Mouse (Mus musculus) liver, embryonic 14.5 days (tissue): ENCODE data around the gene Tbc1d10a. TPM values are rescaled to one million over a fixed set of nuclear protein-coding genes. Genes with fewer than 3 reads are reported as not detected.
A peak's percentile ranks its signal among the peaks of the same experiment; 100 is the strongest.

Experiments used
- ATAC-seq: fragments of 200-750 bp; cut with Nextera tagmentation; 2 replicates; pipeline ENCODE4 v1.8.0; 2017; ENCODE audit warnings: moderate number of reproducible peaks, mild to moderate bottlenecking, moderate library complexity; ENCODE audit not compliant: insufficient read depth
- DNase-seq, 3 experiments: peaks; one replicate each; pipeline ENCODE4 v3.0.0-alpha.2; 2012 to 2013; ENCODE audit warnings: low read depth in 3 of 3, low spot score in 3 of 3
- H3K27ac ChIP-seq: fragments of 300-500 bp; sonication (generic); 2 replicates; pipeline ENCODE4 v1.5.1; 2014; ENCODE audit warnings: moderate library complexity, mild to moderate bottlenecking, control low read depth, inconsistent platforms
- H3K27me3 ChIP-seq: fragments of 300-500 bp; sonication (generic); 2 replicates; pipeline ENCODE4 v1.6.1; 2014; ENCODE audit warnings: mild to moderate bottlenecking, low read length, moderate library complexity; ENCODE audit not compliant: control insufficient read depth, insufficient read depth
- H3K36me3 ChIP-seq: fragments of 300-500 bp; sonication (generic); replicated peaks from 2 replicates; pipeline ENCODE4 v1.6.1; 2014; ENCODE audit warnings: low read depth; ENCODE audit not compliant: control insufficient read depth, insufficient read depth
- H3K4me1 ChIP-seq, 2 experiments: fragments of 200-500 bp in 1 of 2; fragments of 300-500 bp in 1 of 2; sonication (generic) in 1 of 2; replicated peaks; 2 replicates each; pipeline ENCODE4 v1.6.1; 2012 to 2014; ENCODE audit warnings: antibody characterized with exemption in 1 of 2, inconsistent platforms in 1 of 2, low read length in 1 of 2; ENCODE audit not compliant: control insufficient read depth in 2 of 2, insufficient read depth in 2 of 2
- H3K4me2 ChIP-seq: fragments of 300-500 bp; sonication (generic); 2 replicates; pipeline ENCODE4 v1.6.1; 2014; ENCODE audit warnings: low read depth, mild to moderate bottlenecking, control low read depth, moderate library complexity
- H3K4me3 ChIP-seq, 2 experiments: fragments of 200-500 bp in 1 of 2; fragments of 300-500 bp in 1 of 2; sonication (generic) in 1 of 2; 2 replicates each; pipeline ENCODE4 v1.5.1; 2012 to 2014; ENCODE audit warnings: low read depth in 2 of 2, low read length in 2 of 2, mild to moderate bottlenecking in 2 of 2, control low read depth in 1 of 2, inconsistent platforms in 1 of 2, moderate library complexity in 1 of 2; ENCODE audit not compliant: insufficient read depth in 1 of 2
- H3K9ac ChIP-seq: fragments of 300-500 bp; sonication (generic); replicated peaks from 2 replicates; pipeline ENCODE4 v1.6.1; 2014; ENCODE audit warnings: mild to moderate bottlenecking, control low read depth, moderate library complexity
- H3K9me3 ChIP-seq: fragments of 300-500 bp; sonication (generic); 2 replicates; pipeline ENCODE4 v1.6.1; 2016; ENCODE audit warnings: low read length, mixed read lengths; ENCODE audit not compliant: control insufficient read depth
- CTCF ChIP-seq: IDR thresholded peaks from 2 replicates; pipeline ENCODE4 v1.5.1; 2016; ENCODE audit warnings: antibody characterized with exemption, low read depth, control low read depth
- EP300 ChIP-seq: IDR thresholded peaks from 2 replicates; pipeline ENCODE4 v1.6.1; 2016; ENCODE audit warnings: antibody characterized with exemption, low read depth
- WGBS: fragments of 180-500 bp; shearing (Covaris S2); extraction: QIAGEN DNeasy Blood & Tissue Kit; methylation state at CpG from one replicate; pipeline ENCODE4 v1.1.7; 2014; ENCODE audit not compliant: insufficient replicate concordance; 5-methylcytosine and 5-hydroxymethylcytosine counted together
- polyA plus RNA-seq, 2 experiments: library from polyadenylated mRNA; depleted of rRNA in 1 of 2; stranded (reverse) in 1 of 2; unstranded in 1 of 2; fragments of >200 nt; fragmentation: Nextera tagmentation in 1 of 2; extraction: Ambion mirVana in 1 of 2; gene quantifications; 2 replicates each; pipeline versions ENCODE4 v1.2.1 to v1.2.3; 2012 to 2014

Tbc1d10a gene
- polyA plus RNA-seq, 2 experiments: 2.6 to 6.2 TPM

DNA sequence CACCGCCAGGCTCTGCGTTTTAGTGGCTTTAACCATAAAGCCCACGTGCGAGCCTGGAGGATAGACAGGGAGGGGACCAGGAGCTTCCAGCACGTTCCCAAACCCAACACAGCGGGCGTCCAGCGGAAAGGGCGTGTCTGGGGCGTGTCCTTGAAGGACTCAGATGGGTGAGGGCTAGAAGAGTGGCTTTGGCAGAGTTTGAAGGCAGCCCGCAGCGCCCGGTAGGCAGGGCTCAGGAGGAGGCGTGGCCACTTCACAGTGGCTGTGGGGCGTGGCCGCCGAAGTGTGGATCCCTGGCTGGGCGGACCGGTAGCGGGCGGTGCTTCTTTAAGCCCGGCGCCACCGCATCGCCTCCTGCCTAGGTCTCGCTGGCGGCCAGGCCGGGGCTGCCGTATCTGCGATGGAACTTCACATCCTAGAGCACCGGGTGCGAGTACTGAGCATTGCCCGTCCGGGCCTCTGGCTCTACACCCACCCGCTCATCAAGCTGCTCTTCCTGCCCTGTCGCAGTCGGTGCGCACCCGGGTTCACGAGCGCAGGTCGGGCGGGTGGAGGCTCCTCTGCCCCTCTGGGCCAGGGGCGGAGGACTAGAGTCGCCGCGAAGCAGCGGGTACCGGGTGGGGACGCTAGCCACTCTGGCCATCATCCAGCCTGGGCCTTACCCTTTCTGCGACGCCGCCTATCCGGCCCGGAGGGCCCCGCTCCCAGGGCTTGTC lies 31.5 kb downstream of the Tbc1d10a start, which contains the start of gene Castor1:
Gene Castor1 (plus strand): TSS at position 312 of the 716 bp plus-strand sequence.
- H3K36me3 ChIP-seq: no peaks in the 10 kb centered on the region
- 2% methylated on average over 56 of the region's 56 CpGs for WGBS
- H3K4me1 ChIP-seq: peaks cover 11 to 17% of the 10 kb centered on the region in 2 experiments
- no peaks in the 10 kb centered on the region for H3K9me3 ChIP-seq
- peak within 1 kb of the TSS; percentile 2 for H3K27ac ChIP-seq
- TF ChIP-seq CTCF: peak; percentile 26
- TF ChIP-seq EP300: no peak
- H3K27me3 ChIP-seq: peaks cover 7% of the 10 kb centered on the region
- ATAC-seq: peak; percentile 93
- H3K4me2 ChIP-seq: peak within 1 kb of the TSS; percentile 95
- DNase-seq: peak; percentile 85 to 93 (median 87)
- peak within 1 kb of the TSS; percentile 58 for H3K9ac ChIP-seq
- H3K4me3 ChIP-seq: peak within 1 kb of the TSS; percentile 54 to 60

DNA sequence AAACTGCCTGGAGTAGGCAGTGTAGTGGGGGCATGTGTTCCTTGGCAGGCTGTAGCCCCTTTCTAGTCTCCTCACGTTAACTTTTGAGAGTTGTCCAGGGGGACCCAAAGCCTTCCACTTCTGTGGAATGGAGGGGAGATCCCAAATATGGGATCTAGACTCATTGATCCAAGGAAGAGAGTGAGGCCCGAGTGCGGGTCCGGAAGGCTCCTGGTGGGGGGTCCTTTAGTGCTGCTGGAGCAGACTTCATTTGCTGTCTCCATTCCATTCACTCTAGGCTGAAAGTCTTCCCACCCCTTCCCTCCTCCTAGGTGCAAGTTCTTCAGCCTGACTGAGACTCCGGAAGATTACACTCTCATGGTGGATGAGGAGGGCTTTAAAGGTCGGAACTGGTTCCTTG lies 32.0 kb downstream of the Tbc1d10a start:
- peak overlapping the region; percentile 95 for H3K4me2 ChIP-seq
- H3K27me3 ChIP-seq: peaks cover 7% of the 10 kb centered on the region
- H3K9ac ChIP-seq: peak overlapping the region; percentile 58
- 25% methylated on average over 6 of the region's 6 CpGs for WGBS
- H3K4me3 ChIP-seq: peak overlapping the region; percentile 54 to 60
- H3K27ac ChIP-seq: no peak overlapping the region
- DNase-seq (no peak), ATAC-seq (no peak)
- TF ChIP-seq CTCF: no peak
- TF ChIP-seq EP300: no peak
- peaks cover 11 to 20% of the 10 kb centered on the region in 2 experiments for H3K4me1 ChIP-seq
- no peaks in the 10 kb centered on the region for H3K9me3 ChIP-seq
- H3K36me3 ChIP-seq: no peaks in the 10 kb centered on the region

- no peaks in the 10 kb centered on the region for H3K36me3 ChIP-seq
- DNase-seq: peak in 1 of 3 experiments; percentile 47
- H3K4me2 ChIP-seq: no peak overlapping the region
- no peak overlapping the region for H3K9ac ChIP-seq
- H3K9me3 ChIP-seq: no peaks in the 10 kb centered on the region
- no peak overlapping the region for H3K27ac ChIP-seq
- H3K27me3 ChIP-seq: peaks cover 7% of the 10 kb centered on the region
- no peak overlapping the region for H3K4me3 ChIP-seq
- 21% methylated on average over 2 of the region's 2 CpGs for WGBS
- TF ChIP-seq CTCF (peak; percentile 82), EP300 (no peak)
- peaks cover 11 to 25% of the 10 kb centered on the region in 2 experiments for H3K4me1 ChIP-seq
- no peak for ATAC-seq
These were observed 32.7 kb downstream of the Tbc1d10a start for GRCm38 (mm10) chr11:4219317-4219751.

GRCm38 (mm10) chr11:4219908-4220307 lies 33.3 kb downstream of the Tbc1d10a start:
- 44% methylated on average over 9 of the region's 9 CpGs for WGBS
- TF ChIP-seq EP300 (no peak), CTCF (no peak)
- no peaks in the 10 kb centered on the region for H3K9me3 ChIP-seq
- ATAC-seq: no peak
- H3K27me3 ChIP-seq: peaks cover 7% of the 10 kb centered on the region
- H3K9ac ChIP-seq: no peak overlapping the region
- H3K27ac ChIP-seq: no peak overlapping the region
- no peak overlapping the region for H3K4me3 ChIP-seq
- peaks cover 12 to 30% of the 10 kb centered on the region in 2 experiments for H3K4me1 ChIP-seq
- no peaks in the 10 kb centered on the region for H3K36me3 ChIP-seq
- DNase-seq: no peak
- no peak overlapping the region for H3K4me2 ChIP-seq
